Mouse (Mus musculus) embryonic facial prominence, embryonic 10.5 days (tissue): ENCODE measurements around the gene Slc2a6. TPM values are rescaled to one million over a fixed set of nuclear protein-coding genes. Genes with fewer than 3 reads are reported as not detected.
A peak's percentile ranks its signal among the peaks of the same experiment; 100 is the strongest.

Experiments
- DNase-seq: peaks from one replicate; pipeline ENCODE4 v3.0.0-alpha.2; 2017; ENCODE audit warnings: low spot score
- H3K27ac ChIP-seq: fragments of 300-500 bp; sonication (generic); replicated peaks from 2 replicates; pipeline ENCODE4 v1.5.1; 2016; ENCODE audit warnings: mild to moderate bottlenecking
- H3K27me3 ChIP-seq: fragments of 300-500 bp; sonication (generic); replicated peaks from 2 replicates; pipeline ENCODE4 v1.6.1; 2016; ENCODE audit warnings: low read depth, mild to moderate bottlenecking; ENCODE audit not compliant: poor library complexity, severe bottlenecking
- H3K36me3 ChIP-seq: fragments of 300-500 bp; sonication (generic); replicated peaks from 2 replicates; pipeline ENCODE4 v1.6.1; 2016; ENCODE audit warnings: mild to moderate bottlenecking, moderate library complexity
- H3K4me1 ChIP-seq: fragments of 300-500 bp; sonication (generic); 2 replicates; pipeline ENCODE4 v1.6.1; 2016
- H3K4me3 ChIP-seq: fragments of 300-500 bp; sonication (generic); 2 replicates; pipeline ENCODE4 v1.5.1; 2016; ENCODE audit warnings: mild to moderate bottlenecking, moderate library complexity
- H3K9me3 ChIP-seq: fragments of 300-500 bp; sonication (generic); 2 replicates; pipeline ENCODE4 v1.6.1; 2016; ENCODE audit warnings: mild to moderate bottlenecking
- WGBS: fragments of 180-500 bp; shearing (Covaris S2); methylation state at CpG from one replicate; pipeline ENCODE4 v1.1.7; 2016; 5-methylcytosine and 5-hydroxymethylcytosine counted together
- polyA plus RNA-seq: library from polyadenylated mRNA; unstranded; fragments of >200 nt; fragmentation: Nextera tagmentation; extraction: Ambion mirVana; gene quantifications from 2 replicates; pipeline ENCODE4 v1.2.1, GENCODE M21; 2016

Slc2a6 gene
- polyA plus RNA-seq, 1 experiment from 2014 or later: 2.3 TPM

- Histone ChIP-seq H3K4me1 (peaks cover 13% of the 10 kb centered on the region), H3K36me3 (no peaks in the 10 kb centered on the region), H3K9me3 (no peaks in the 10 kb centered on the region), H3K4me3 (peak overlapping the region; percentile 53), H3K27ac (no peak overlapping the region), H3K27me3 (peaks cover 34% of the 10 kb centered on the region)
- no peak for DNase-seq
- 74% methylated on average over 4 of the region's 4 CpGs for WGBS
These were observed 728 bp upstream of the Slc2a6 start for GRCm38 (mm10) chr2:27028437-27029015.

- WGBS: 75% methylated on average over 10 of the region's 10 CpGs
- H3K4me3 ChIP-seq: peak overlapping the region; percentile 53
- peaks cover 34% of the 10 kb centered on the region for H3K27me3 ChIP-seq
- H3K27ac ChIP-seq: no peak overlapping the region
- peaks cover 19% of the 10 kb centered on the region for H3K4me1 ChIP-seq
- H3K36me3 ChIP-seq: no peaks in the 10 kb centered on the region
- no peak for DNase-seq
- no peaks in the 10 kb centered on the region for H3K9me3 ChIP-seq
These were observed 761 bp downstream of the Slc2a6 start for GRCm38 (mm10) chr2:27026857-27027617.

GRCm38 (mm10) chr2:27026332-27026731 is 1.5 kb downstream of the Slc2a6 start:
- Histone ChIP-seq H3K4me3 (no peak overlapping the region), H3K27me3 (peaks cover 34% of the 10 kb centered on the region), H3K9me3 (no peaks in the 10 kb centered on the region), H3K27ac (no peak overlapping the region), H3K36me3 (peaks cover 4% of the 10 kb centered on the region; the same call in 1 of the 2 replicates), H3K4me1 (peaks cover 19% of the 10 kb centered on the region)
- no peak for DNase-seq
- 93% methylated on average over 3 of the region's 3 CpGs for WGBS

GRCm38 (mm10) chr2:27025545-27025944 is 2.3 kb downstream of the Slc2a6 start:
- H3K4me1 ChIP-seq: peaks cover 19% of the 10 kb centered on the region
- H3K9me3 ChIP-seq: no peaks in the 10 kb centered on the region
- DNase-seq: no peak
- no peak overlapping the region for H3K4me3 ChIP-seq
- H3K27me3 ChIP-seq: peaks cover 32% of the 10 kb centered on the region
- no peak overlapping the region for H3K27ac ChIP-seq
- 80% methylated on average over 3 of the region's 3 CpGs for WGBS
- H3K36me3 ChIP-seq: peaks cover 12% of the 10 kb centered on the region

GRCm38 (mm10) chr2:27024136-27024535 is 3.7 kb downstream of the Slc2a6 start:
- H3K9me3 ChIP-seq: no peaks in the 10 kb centered on the region
- peaks cover 19% of the 10 kb centered on the region for H3K4me1 ChIP-seq
- no peak overlapping the region for H3K27ac ChIP-seq
- H3K4me3 ChIP-seq: no peak overlapping the region
- 86% methylated on average over 14 of the region's 14 CpGs for WGBS
- peaks cover 23% of the 10 kb centered on the region for H3K27me3 ChIP-seq
- peak; percentile 8 for DNase-seq
- peaks cover 26% of the 10 kb centered on the region for H3K36me3 ChIP-seq

GRCm38 (mm10) chr2:27022612-27023011 is 5.2 kb downstream of the Slc2a6 start:
- WGBS: 64% methylated on average over 6 of the region's 6 CpGs
- Histone ChIP-seq H3K4me3 (no peak overlapping the region), H3K9me3 (no peaks in the 10 kb centered on the region), H3K36me3 (peaks cover 42% of the 10 kb centered on the region), H3K4me1 (peaks cover 11% of the 10 kb centered on the region), H3K27ac (no peak overlapping the region), H3K27me3 (peaks cover 10% of the 10 kb centered on the region)
- DNase-seq: peak; percentile 8

GRCm38 (mm10) chr2:27021103-27021502 is 6.7 kb downstream of the Slc2a6 start:
- no peak for DNase-seq

GRCm38 (mm10) chr2:27019530-27019929 is 8.3 kb downstream of the Slc2a6 start:
- H3K27ac ChIP-seq: no peak overlapping the region
- no peak for DNase-seq
- no peak overlapping the region for H3K4me3 ChIP-seq
- H3K27me3 ChIP-seq: no peaks in the 10 kb centered on the region
- H3K36me3 ChIP-seq: peaks cover 72% of the 10 kb centered on the region
- 89% methylated on average over 2 of the region's 2 CpGs for WGBS
- H3K9me3 ChIP-seq: no peaks in the 10 kb centered on the region
- peaks cover 6% of the 10 kb centered on the region for H3K4me1 ChIP-seq

More at GRCm38 (mm10) chr2:27021103-27021502, 6.7 kb downstream of the Slc2a6 start:
- Histone ChIP-seq H3K27me3 (no peaks in the 10 kb centered on the region), H3K4me1 (peaks cover 6% of the 10 kb centered on the region), H3K9me3 (no peaks in the 10 kb centered on the region), H3K36me3 (peaks cover 57% of the 10 kb centered on the region), H3K4me3 (no peak overlapping the region), H3K27ac (no peak overlapping the region)
- WGBS: 88% methylated on average over 1 of the region's 1 CpGs

- DNase-seq: peak; percentile 77
- H3K36me3 ChIP-seq: peaks cover 86% of the 10 kb centered on the region
- WGBS: 59% methylated on average over 5 of the region's 5 CpGs
- no peaks in the 10 kb centered on the region for H3K27me3 ChIP-seq
- no peaks in the 10 kb centered on the region for H3K9me3 ChIP-seq
- no peak overlapping the region for H3K27ac ChIP-seq
- no peak overlapping the region for H3K4me3 ChIP-seq
- peaks cover 6% of the 10 kb centered on the region for H3K4me1 ChIP-seq
These were observed 10.0 kb downstream of the Slc2a6 start for GRCm38 (mm10) chr2:27017802-27018201.

- H3K36me3 ChIP-seq: peaks cover 23% of the 10 kb centered on the region
- H3K4me3 ChIP-seq: peak within 1 kb of the TSS; percentile 86
- H3K27me3 ChIP-seq: peaks cover 11% of the 10 kb centered on the region; the same call in 1 of the 2 replicates
- WGBS: under 1% methylated on average over 43 of the region's 43 CpGs
- no peaks in the 10 kb centered on the region for H3K9me3 ChIP-seq
- H3K4me1 ChIP-seq: peaks cover 26% of the 10 kb centered on the region
- peak within 1 kb of the TSS; percentile 95 for H3K27ac ChIP-seq
- peak; percentile 95 for DNase-seq
These were observed 18.0 kb downstream of the Slc2a6 start, which contains the start of gene Cacfd1 for GRCm38 (mm10) chr2:27009714-27010244. Cacfd1 (plus strand) TSS chr2:27009926.

- H3K27ac ChIP-seq: no peak overlapping the region
- H3K4me3 ChIP-seq: no peak overlapping the region
- H3K27me3 ChIP-seq: peaks cover 11% of the 10 kb centered on the region; the same call in 1 of the 2 replicates
- peaks cover 7% of the 10 kb centered on the region for H3K36me3 ChIP-seq
- no peaks in the 10 kb centered on the region for H3K9me3 ChIP-seq
- DNase-seq: no peak
- WGBS: 78% methylated on average over 7 of the region's 7 CpGs
- peaks cover 26% of the 10 kb centered on the region for H3K4me1 ChIP-seq
These were observed 20.1 kb downstream of the Slc2a6 start for GRCm38 (mm10) chr2:27007701-27008100.

GRCm38 (mm10) chr2:27006255-27006654 is 21.5 kb downstream of the Slc2a6 start:
- no peaks in the 10 kb centered on the region for H3K36me3 ChIP-seq
- no peak overlapping the region for H3K27ac ChIP-seq
- no peaks in the 10 kb centered on the region for H3K9me3 ChIP-seq
- H3K4me1 ChIP-seq: peaks cover 17% of the 10 kb centered on the region
- DNase-seq: no peak
- H3K27me3 ChIP-seq: peaks cover 11% of the 10 kb centered on the region; the same call in 1 of the 2 replicates
- WGBS: 72% methylated on average over 4 of the region's 4 CpGs
- H3K4me3 ChIP-seq: no peak overlapping the region
